Mouse (Mus musculus): ENCODE measurements around the gene Spag17.

GRCm38 (mm10) chr3:100121961-100122360, 236.8 kb downstream of the Spag17 start:
- no peak for TF ChIP-seq CTCF (IDR thresholded peaks at IDR 0.05; ENCODE audit: low read depth)
- no peak for TF ChIP-seq EP300 (IDR thresholded peaks at IDR 0.05; ENCODE audit: low read depth)

Data from liver, postnatal 0 days (tissue).